ENCODE assay signal across 16 mouse cellular contexts in genomic region chr13:73769916-73770682, GRCm38 (mm10). TPM values are rescaled to one million over a fixed set of nuclear protein-coding genes. Genes with fewer than 3 reads are reported as not detected.
DNase-seq lines count a peak whose midpoint lies in the region; ATAC-seq and TF ChIP-seq lines count a peak whose summit lies in the region.
"Had no signal": no experiment of that assay in that cellular context is flagged by ENCODE, and none has a peak within 500 bp of the region (broad histone marks: within the 10 kb centered on the region; RNA-seq: fewer than 3 reads in every experiment).

No protein-coding gene starts in this region.

- H3K27me3 ChIP-seq in Patski, result no peaks in the 10 kb centered on the region
- no peaks in the 10 kb centered on the region for H3K27me3 ChIP-seq in intestine, embryonic 16.5 days (replicated peaks; ENCODE audit: control insufficient read depth, insufficient read depth, low read length)
- H3K27me3 ChIP-seq in liver, embryonic 16.5 days (ENCODE audit: control insufficient read depth, insufficient read depth, low read depth, low read length), result no peaks in the 10 kb centered on the region
- no peaks in the 10 kb centered on the region for H3K27me3 ChIP-seq in forebrain, embryonic 14.5 days (replicated peaks; ENCODE audit: control insufficient read depth, insufficient read depth, low read length)
- H3K27me3 ChIP-seq: limb, embryonic 13.5 days; midbrain, embryonic 12.5 days; neural tube, embryonic 13.5 days had no signal

- 47% methylated on average over 4 of the region's 4 CpGs for WGBS in intestine, embryonic 16.5 days
- WGBS in liver, embryonic 16.5 days (ENCODE audit: insufficient replicate concordance), result 44% methylated on average over 4 of the region's 4 CpGs
- WGBS in forebrain, embryonic 14.5 days, result 86% methylated on average over 4 of the region's 4 CpGs

- H3K4me2 ChIP-seq in intestine, embryonic 16.5 days (ENCODE audit: low read depth, low read length), result peak overlapping the region; percentile 53
- H3K4me2 ChIP-seq in liver, embryonic 16.5 days (ENCODE audit: low read depth, low read length), result peak overlapping the region; percentile 32
- no peak overlapping the region for H3K4me2 ChIP-seq in forebrain, embryonic 14.5 days (ENCODE audit: low read length)
- H3K4me2 ChIP-seq: limb, embryonic 13.5 days; midbrain, embryonic 12.5 days; neural tube, embryonic 13.5 days had no signal

- H3K4me3 ChIP-seq in intestine, embryonic 16.5 days (ENCODE audit: low read length), result peak overlapping the region; percentile 15
- H3K4me3 ChIP-seq in liver, embryonic 16.5 days (ENCODE audit: low read depth, low read length), result 0 out of 2 replicates have a peak overlapping the region, but pooled peaks have one; percentile 13
- H3K4me3 ChIP-seq in forebrain, embryonic 14.5 days (ENCODE audit: low read depth, low read length), result no peak overlapping the region
- H3K4me3 ChIP-seq: erythroblast, embryonic 14.5 days; limb, embryonic 13.5 days; midbrain, embryonic 12.5 days; neural tube, embryonic 13.5 days had no signal

- in situ Hi-C loops in Patski (cut with MboI; ENCODE audit: low pct_unique_long_range_greater_than_20kb), result no loop called here

- CTCF ChIA-PET in Patski (lab: Charles Lee), result interaction anchor here (1.6 kb wide), 1 partner anchor 13 kb away, joined by 4 read pairs; no protein-coding TSS in a partner anchor

- H3K4me1 ChIP-seq in intestine, embryonic 16.5 days (ENCODE audit: control insufficient read depth, insufficient read depth, low read length), result peaks cover 71% of the 10 kb centered on the region
- peaks cover 42% of the 10 kb centered on the region for H3K4me1 ChIP-seq in liver, embryonic 16.5 days (ENCODE audit: control insufficient read depth, low read depth, low read length)
- peaks cover 3% of the 10 kb centered on the region; the same call in 1 of the 2 replicates for H3K4me1 ChIP-seq in forebrain, embryonic 14.5 days (ENCODE audit: control insufficient read depth, insufficient read depth, low read length)

- TF ChIP-seq CTCF in Patski (IDR thresholded peaks at IDR 0.05), result no peak

- POLR2A ChIA-PET in Patski (lab: Charles Lee), result no interaction called here

- no peak for DNase-seq in Patski (ENCODE audit: low read depth, low spot score)
- DNase-seq in kidney, postnatal 14 days, result peak; percentile 87
- DNase-seq in cerebellum, adult 9-10 months, result no peak
- no peak for DNase-seq in forebrain, embryonic 14.5 days (ENCODE audit: low spot score)
- DNase-seq in embryo, embryonic 10 days (ENCODE audit: low spot score), result no peak
- DNase-seq: adrenal gland, postnatal 14 days; heart, postnatal 4 days; layer of hippocampus, adult 9-11 months; right cerebral cortex, postnatal 25 days had no signal

- ATAC-seq in Patski, result peak; percentile 35
- peak; percentile 93 for ATAC-seq in intestine, embryonic 16.5 days
- ATAC-seq in liver, embryonic 16.5 days (ENCODE audit: low read depth), result peak; percentile 77
- ATAC-seq in forebrain, embryonic 14.5 days, result no peak
- no peak for ATAC-seq in monocyte, adult 5-6 weeks (replicated peaks; ENCODE audit: insufficient number of reproducible peaks, low FRiP score, low TSS enrichment, poor library complexity, severe bottlenecking)

- H3K27ac ChIP-seq in intestine, embryonic 16.5 days (ENCODE audit: low read length), result peak overlapping the region; percentile 94
- H3K27ac ChIP-seq in liver, embryonic 16.5 days (ENCODE audit: low read length), result peak overlapping the region; percentile 78
- H3K27ac ChIP-seq in forebrain, embryonic 14.5 days (ENCODE audit: low read depth, low read length), result no peak overlapping the region
- H3K27ac ChIP-seq: limb, embryonic 13.5 days; midbrain, embryonic 12.5 days; neural tube, embryonic 13.5 days had no signal

- no peaks in the 10 kb centered on the region for H3K36me3 ChIP-seq in intestine, embryonic 16.5 days (ENCODE audit: control insufficient read depth, insufficient read depth, low read length)
- no peaks in the 10 kb centered on the region for H3K36me3 ChIP-seq in liver, embryonic 16.5 days (ENCODE audit: control insufficient read depth, insufficient read depth)
- no peaks in the 10 kb centered on the region for H3K36me3 ChIP-seq in forebrain, embryonic 14.5 days (ENCODE audit: control insufficient read depth, insufficient read depth, low read length)
- H3K36me3 ChIP-seq: neural tube, embryonic 13.5 days had no signal

- no peaks in the 10 kb centered on the region for H3K9me3 ChIP-seq in intestine, embryonic 16.5 days (ENCODE audit: control insufficient read depth, low read length)
- no peaks in the 10 kb centered on the region for H3K9me3 ChIP-seq in liver, embryonic 16.5 days (replicated peaks; ENCODE audit: control insufficient read depth, low read length)
- H3K9me3 ChIP-seq in forebrain, embryonic 14.5 days (replicated peaks; ENCODE audit: control insufficient read depth, low read length), result no peaks in the 10 kb centered on the region
- H3K9me3 ChIP-seq: limb, embryonic 13.5 days; midbrain, embryonic 12.5 days; neural tube, embryonic 13.5 days had no signal

- peak overlapping the region; percentile 1; the same call in 1 of the 2 replicates for H3K9ac ChIP-seq in intestine, embryonic 16.5 days (ENCODE audit: low read depth, low read length)
- no peak overlapping the region for H3K9ac ChIP-seq in liver, embryonic 16.5 days (ENCODE audit: low read depth, low read length)
- H3K9ac ChIP-seq in forebrain, embryonic 14.5 days (ENCODE audit: low read length), result no peak overlapping the region
- H3K9ac ChIP-seq: limb, embryonic 13.5 days; midbrain, embryonic 12.5 days; neural tube, embryonic 13.5 days had no signal

RNA-seq across cellular contexts. Expression of gene Slc12a7, which starts 37.2 kb away (rescaled TPM):
- polyA plus RNA-seq in Patski (2021), result 120 TPM
- 28.7 and 31.7 TPM in 2 replicates for polyA plus RNA-seq in intestine, embryonic 16.5 days (2015; fragmentation: Nextera tagmentation; extraction: Ambion mirVana)
- polyA plus RNA-seq in liver, embryonic 16.5 days (2015; fragmentation: Nextera tagmentation; extraction: Ambion mirVana), result 11.8 and 14.4 TPM in 2 replicates
- 14.5 and 16.6 TPM in 2 replicates for polyA plus RNA-seq in forebrain, embryonic 14.5 days (2014; fragmentation: Nextera tagmentation; extraction: Ambion mirVana)
- total RNA-seq in monocyte, adult 5-6 weeks (2017), result 13.8 to 45.3 TPM (median 22.3 TPM) in 3 replicates

Comparison
In these comparisons a context has a peak if more than half of its experiments do, and no peak if none do; other contexts are left out.
1. ATAC-seq: peak in Patski (single experiment), intestine, embryonic 16.5 days (single experiment) and liver, embryonic 16.5 days (single experiment); none in forebrain, embryonic 14.5 days (single experiment) and monocyte, adult 5-6 weeks (single experiment).